Mouse (Mus musculus) left cerebral cortex, postnatal 10 days (tissue): ENCODE results near the gene Gm20671. TPM values are rescaled to one million over a fixed set of nuclear protein-coding genes. Genes with fewer than 3 reads are reported as not detected.
"Not testable (repeated sequence)": the region's sequence is repeated elsewhere in the genome, so short reads cannot be mapped to it uniquely, and the experiment has no call there.

Source experiments
- DNase-seq, 2 experiments: peaks; one replicate each; pipeline ENCODE4 v3.0.0; 2021 to 2022; ENCODE audit warnings: low spot score in 2 of 2, mixed read lengths in 1 of 2; ENCODE audit errors: extremely low spot score in 1 of 2
- intact Hi-C: fragments of 180-260 bp; cut with DNase I; formaldehyde crosslinking; loops from one replicate; pipeline ENCODE4 v1.15.1; 2025
- total RNA-seq, 2 experiments: library from RNA; stranded (reverse); gene quantifications; 2 replicates each; pipeline ENCODE4 v1.2.3; 2021

Gene Gm20671
- total RNA-seq, result not detected

- intact Hi-C loops, result no loop called here
- no peak for DNase-seq
Observed at GRCm38 (mm10) chr5:32827009-32827408, at the start of gene Gm20671. Gm20671 (minus strand) TSS chr5:32827109.

- no peak for DNase-seq
- intact Hi-C loops, result no loop called here
Observed at GRCm38 (mm10) chr5:32872346-32872745, 45.4 kb upstream of the Gm20671 start.

- DNase-seq, result no peak
- intact Hi-C loops, result no loop called here
Observed at GRCm38 (mm10) chr5:32869389-32870024, 42.6 kb upstream of the Gm20671 start.

- intact Hi-C loops, result no loop called here
- peak; percentile 82 to 97 for DNase-seq
Observed at GRCm38 (mm10) chr5:32863253-32864228, 36.6 kb upstream of the Gm20671 start, which contains the start of gene Depdc5. Depdc5 (plus strand) TSS chr5:32863701.

GRCm38 (mm10) chr5:32862469-32863132, 35.7 kb upstream of the Gm20671 start:
- intact Hi-C loops, result no loop called here
- DNase-seq, result no peak

- no peak for DNase-seq
- intact Hi-C loops, result no loop called here
Observed at GRCm38 (mm10) chr5:32861082-32861481, 34.2 kb upstream of the Gm20671 start.

GRCm38 (mm10) chr5:32857781-32858220, 30.9 kb upstream of the Gm20671 start:
- intact Hi-C loops, result loop anchor here (10.0 kb wide), 1 partner anchor 143 kb away; no protein-coding TSS in a partner anchor
- DNase-seq, result peak; percentile 45 to 46

GRCm38 (mm10) chr5:32855274-32855673, 28.4 kb upstream of the Gm20671 start:
- intact Hi-C loops, result loop anchor here (10.0 kb wide), 1 partner anchor 140 kb away; no protein-coding TSS in a partner anchor
- DNase-seq, result not testable (repeated sequence)

- intact Hi-C loops, result loop anchor here (10.0 kb wide), 1 partner anchor 140 kb away; no protein-coding TSS in a partner anchor
- no peak for DNase-seq
Observed at GRCm38 (mm10) chr5:32854818-32855217, 27.9 kb upstream of the Gm20671 start.

- DNase-seq, result peak; percentile 98 to 99
- intact Hi-C loops, result loop anchor here (10.0 kb wide), 1 partner anchor 139 kb away; no protein-coding TSS in a partner anchor
Observed at GRCm38 (mm10) chr5:32853731-32854507, 27.0 kb upstream of the Gm20671 start, which contains the start of gene Prr14l. Prr14l (minus strand) TSS chr5:32854256.

GRCm38 (mm10) chr5:32852026-32852425, 25.1 kb upstream of the Gm20671 start:
- DNase-seq, result no peak
- intact Hi-C loops, result loop anchor here (10.0 kb wide), 1 partner anchor 137 kb away; no protein-coding TSS in a partner anchor

GRCm38 (mm10) chr5:32849580-32849979, 22.7 kb upstream of the Gm20671 start:
- intact Hi-C loops, DNase-seq: not testable (repeated sequence)

- no peak for DNase-seq
- intact Hi-C loops, result no loop called here
Observed at GRCm38 (mm10) chr5:32849178-32849577, 22.3 kb upstream of the Gm20671 start.

GRCm38 (mm10) chr5:32840029-32840428, 13.1 kb upstream of the Gm20671 start:
- intact Hi-C loops, result no loop called here
- no peak for DNase-seq

GRCm38 (mm10) chr5:32836976-32837375, 10.1 kb upstream of the Gm20671 start:
- intact Hi-C loops, result no loop called here
- no peak for DNase-seq

GRCm38 (mm10) chr5:32834497-32834896, 7.6 kb upstream of the Gm20671 start:
- intact Hi-C loops, result no loop called here
- no peak for DNase-seq

- intact Hi-C loops, result no loop called here
- no peak for DNase-seq
Observed at GRCm38 (mm10) chr5:32830054-32830453, 3.1 kb upstream of the Gm20671 start.

GRCm38 (mm10) chr5:32828766-32829165, 1.9 kb upstream of the Gm20671 start:
- DNase-seq, intact Hi-C loops: not testable (repeated sequence)
